Mouse (Mus musculus) c-Kit-positive CD71-negative TER-119-negative erythroid progenitor cells, embryonic 14.5 days (primary cell): Measurements from ENCODE around the gene Manea.
A peak's percentile ranks its signal among the peaks of the same experiment; 100 is the strongest.
"Not testable (repeated sequence)": the region's sequence is repeated elsewhere in the genome, so short reads cannot be mapped to it uniquely, and the experiment has no call there.

Experiments
- DNase-seq: peaks from one replicate; pipeline ENCODE4 v3.0.0-alpha.2; 2013; ENCODE audit warnings: low read depth

The Manea gene

DNA sequence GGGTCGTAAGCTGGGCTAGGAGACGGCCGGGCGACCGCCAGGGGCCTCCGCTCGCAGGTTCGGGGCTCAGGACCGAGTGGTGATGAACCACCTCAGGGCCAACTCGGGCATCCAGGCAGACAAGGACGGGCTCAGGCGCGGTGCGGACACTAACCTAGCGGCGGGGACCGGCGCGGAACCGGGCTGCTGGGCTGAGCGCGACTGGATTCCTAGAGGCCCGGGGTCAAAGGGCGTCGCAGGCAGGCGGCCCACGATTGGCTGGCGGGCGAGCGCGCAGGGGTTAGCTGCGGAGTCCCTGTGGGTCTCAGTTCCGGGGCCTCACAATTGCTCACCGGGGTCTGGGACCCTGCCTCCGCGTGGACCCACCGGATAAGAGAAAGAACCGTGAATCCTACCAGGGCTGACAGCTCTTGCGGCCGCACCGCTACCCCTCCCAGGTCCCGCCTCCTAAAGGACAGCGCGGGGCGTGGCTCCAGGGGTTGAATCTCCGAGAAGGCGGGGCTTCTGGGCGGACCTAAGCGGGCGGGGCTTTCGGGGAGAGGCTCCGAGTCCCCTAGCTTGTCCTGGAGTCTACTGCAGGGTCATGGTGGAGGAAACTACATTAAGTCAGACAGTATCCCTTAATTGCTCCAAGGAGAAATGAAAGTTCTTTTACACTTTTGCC lies at the start of gene Manea:
Gene Manea (minus strand): TSS at position 449 of the 664 bp plus-strand sequence.
- peak; percentile 87 for DNase-seq

DNA sequence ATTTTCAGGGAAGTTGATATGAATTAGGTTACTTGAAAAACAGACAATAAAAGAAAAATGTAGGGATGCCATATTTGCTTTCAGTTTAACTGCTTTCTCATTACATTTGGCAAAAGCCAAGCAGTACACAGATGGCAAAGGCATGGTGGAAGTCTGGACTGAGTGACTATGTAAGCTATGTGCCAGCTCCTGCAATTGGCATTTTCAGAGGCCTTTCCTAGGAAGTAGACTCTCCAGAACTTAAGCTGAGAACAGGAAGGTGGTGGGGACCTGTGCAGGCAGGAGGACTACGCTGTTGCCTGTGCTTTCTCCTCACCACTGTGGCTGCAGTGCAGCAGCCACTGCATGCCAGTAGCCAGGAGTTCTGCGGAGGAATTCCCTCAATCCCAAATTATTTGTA lies 7.9 kb upstream of the Manea start:
- no peak for DNase-seq

DNA sequence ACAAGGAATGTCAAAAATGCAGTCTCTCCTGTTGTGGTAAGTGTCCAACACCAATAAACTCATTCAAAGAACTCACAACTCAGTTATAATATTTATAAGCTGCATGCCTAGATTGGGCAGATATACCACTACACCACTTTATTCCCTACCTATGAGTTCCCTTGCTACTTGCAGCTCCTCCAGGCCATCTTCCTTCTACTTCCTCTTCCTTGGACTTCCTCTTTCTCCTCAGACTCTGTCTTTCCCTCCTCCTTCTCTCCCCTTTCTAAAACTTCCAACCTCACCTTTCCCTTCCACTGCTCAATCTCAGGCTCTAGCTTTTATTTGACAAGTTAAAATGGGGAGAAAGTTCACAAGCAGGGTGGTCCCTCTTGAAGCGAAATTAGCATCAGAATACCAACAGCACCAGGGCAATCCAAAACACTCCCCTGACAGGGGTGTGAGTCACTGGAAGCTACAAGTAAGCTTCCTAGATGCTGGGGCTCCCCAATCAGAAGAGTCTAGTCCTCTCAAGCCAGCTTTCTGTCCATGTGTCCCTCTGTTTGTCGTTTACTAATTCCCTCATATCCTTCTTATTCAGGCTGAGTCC lies 7.0 kb upstream of the Manea start:
- DNase-seq = no peak

DNA sequence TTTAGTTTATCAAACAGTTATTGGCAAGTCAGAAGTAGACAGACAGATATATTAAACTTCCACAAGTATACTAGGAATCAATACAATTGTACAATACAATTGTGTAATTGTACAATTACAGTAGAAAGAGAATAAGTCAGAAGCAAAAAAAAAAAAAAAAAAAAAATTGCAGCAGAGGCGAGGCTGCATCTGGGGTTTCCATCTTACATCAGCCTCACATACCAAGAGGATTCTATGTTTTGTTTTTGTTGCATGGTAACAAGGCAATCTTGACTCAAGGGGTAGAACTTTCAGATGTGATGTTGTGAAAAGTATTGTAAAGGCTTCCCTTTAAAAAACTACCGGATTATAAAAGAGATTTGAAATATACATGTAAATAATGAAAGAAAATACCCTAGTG lies 548 bp upstream of the Manea start:
- no peak for DNase-seq

DNA sequence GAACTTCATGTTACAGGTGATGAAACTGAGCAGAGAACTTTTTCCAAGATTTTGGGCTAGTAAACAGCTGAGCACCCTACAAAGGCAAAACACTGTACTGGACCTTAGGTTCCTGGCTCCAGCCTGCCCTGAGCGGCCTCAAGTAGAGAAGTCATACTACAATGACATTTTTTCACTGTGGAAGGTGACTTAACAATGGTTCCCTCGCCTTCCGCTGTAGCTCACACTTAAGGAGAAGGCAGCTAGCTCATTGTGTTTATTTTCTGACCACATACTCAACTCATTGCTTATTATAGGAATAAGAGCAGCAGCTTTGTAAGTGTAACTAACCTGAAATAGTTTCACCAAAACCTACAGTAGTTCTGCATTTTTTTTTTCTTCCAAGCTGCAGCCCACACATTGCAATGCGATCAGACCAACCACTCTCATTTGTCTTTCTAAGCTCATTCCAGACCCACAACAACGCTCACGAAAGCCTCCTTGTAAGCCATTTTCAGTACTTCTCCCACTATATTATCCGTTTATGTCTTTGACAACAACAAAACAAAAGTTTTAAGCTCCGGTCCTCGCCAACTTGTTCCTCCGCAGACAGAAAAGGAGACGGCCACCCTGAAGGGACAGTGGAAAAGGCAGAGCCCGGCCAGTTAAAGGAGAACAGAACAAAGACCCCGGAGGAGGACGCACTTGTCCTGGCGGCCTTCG lies 799 bp downstream of the Manea start:
- DNase-seq = no peak

DNA sequence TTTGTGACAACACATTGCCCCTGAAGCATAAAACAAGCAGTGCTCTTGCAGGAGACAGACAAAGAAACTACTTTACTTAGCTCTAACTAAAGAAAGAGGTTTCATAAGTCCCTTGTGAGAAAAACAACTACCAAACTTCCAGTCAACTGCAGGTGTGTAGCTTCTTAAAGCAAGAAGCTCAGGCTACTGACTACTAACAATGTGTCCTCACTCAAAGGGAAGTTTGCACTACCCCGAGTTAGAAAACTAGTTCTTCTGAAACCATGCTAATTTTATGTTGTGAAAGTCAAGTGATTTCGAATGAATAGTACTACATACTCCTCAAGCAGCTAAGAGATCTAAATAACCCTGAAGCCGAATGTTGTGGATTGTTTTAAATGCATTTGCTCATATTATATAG lies 1.6 kb downstream of the Manea start:
- DNase-seq = no peak

DNA sequence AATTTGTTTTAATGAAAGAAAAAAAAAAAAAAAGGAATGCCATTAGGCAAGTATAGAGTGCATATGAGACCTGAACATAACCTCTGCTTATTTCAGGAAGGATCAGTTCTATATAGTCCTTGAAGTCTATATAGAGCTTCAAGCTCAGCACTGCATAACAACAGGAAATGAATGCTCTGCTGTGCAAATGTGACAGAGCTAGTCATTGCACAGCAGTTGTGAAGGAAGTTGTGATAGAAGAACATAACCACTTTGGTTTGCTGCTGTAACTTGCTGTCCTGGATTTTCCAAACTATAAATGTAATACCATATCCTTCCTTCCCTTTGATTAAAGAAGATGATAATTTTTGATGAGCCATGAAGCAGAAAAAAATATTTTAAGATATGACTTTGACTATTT lies 4.3 kb downstream of the Manea start:
- no peak for DNase-seq

DNA sequence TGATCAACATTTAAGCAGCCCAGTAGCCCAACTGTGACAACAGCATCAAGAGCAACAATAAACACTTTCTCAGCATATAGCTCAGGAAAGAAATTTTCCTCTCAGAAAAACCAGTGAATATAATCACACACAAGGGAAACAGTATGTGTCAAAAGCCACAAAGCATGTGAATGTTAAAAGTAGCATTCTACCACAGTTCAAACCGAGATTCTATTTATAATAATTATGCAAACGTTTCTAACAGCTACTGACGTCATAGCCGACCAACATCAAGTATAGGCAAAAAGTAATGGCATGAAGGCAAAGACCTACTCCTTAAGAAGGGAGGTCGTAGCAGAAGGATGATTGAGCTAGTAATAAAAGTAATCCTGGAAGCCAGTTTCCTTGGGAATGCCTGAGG lies 8.1 kb downstream of the Manea start:
- no peak for DNase-seq

DNA sequence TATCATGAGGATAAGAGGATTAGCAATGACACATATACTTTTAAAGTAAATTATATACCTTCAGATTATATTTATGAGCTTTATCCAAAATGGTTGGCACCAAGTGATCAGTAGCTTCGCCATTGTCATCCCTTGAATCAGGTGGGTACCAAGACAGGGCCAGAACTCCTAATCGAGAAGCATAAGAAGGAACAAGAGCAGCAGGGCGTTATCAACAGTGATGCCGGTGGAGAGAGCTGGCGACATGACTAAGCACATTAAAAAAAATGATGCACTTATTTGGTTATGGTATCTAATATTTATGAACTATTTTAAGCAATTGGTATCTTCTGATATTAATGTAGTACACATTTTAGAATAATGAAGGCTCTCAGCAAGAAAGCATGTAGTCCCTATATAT lies 10.1 kb downstream of the Manea start:
- no peak for DNase-seq

DNA sequence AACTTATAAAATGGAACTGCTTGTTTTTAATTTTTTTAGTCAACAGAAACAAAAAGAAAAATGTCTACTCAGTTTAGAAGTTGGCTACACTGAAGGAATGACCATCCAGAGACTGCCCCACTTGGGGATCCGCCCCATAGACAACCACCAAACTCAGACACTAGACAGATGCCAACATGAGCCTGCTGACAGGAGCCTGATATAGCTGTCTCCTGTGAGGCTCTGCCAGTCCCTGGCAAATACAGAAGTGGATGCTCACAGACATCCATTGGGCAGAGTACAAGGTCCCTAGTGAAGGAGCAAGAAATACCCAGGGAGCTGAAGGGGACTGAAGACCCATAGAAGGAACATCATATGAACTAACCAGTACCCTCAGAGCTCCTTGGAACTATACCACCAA lies 42.0 kb downstream of the Manea start:
- DNase-seq = not testable (repeated sequence)

DNA sequence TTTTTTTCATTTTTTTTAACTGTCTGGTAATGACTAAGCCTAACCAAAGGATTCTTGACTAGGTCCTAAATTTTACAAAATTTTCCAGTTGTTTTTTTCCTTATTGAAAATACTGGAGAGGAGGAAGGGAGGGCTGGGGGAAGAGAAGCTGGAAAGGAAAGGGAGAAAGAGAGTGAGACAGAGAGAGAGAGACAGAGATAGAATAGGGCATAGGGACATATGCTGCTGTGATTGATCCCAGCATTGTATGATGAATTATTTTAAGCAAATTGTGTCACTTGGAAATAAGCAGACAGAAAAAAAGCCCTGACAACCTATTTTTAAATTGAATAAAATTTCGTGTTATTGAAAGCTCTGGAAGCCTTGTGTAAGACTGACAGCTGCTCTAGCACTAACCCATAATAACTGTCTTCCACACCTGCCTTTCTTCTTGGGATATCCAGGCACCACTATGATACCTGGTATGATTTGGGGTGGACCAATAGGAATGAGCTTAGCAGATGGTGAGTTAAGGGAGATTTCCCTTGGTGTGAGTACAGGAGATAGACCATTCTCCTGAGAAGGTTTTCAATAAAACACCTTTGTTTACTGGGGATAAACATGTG lies 69.5 kb downstream of the Manea start:
- no peak for DNase-seq

DNA sequence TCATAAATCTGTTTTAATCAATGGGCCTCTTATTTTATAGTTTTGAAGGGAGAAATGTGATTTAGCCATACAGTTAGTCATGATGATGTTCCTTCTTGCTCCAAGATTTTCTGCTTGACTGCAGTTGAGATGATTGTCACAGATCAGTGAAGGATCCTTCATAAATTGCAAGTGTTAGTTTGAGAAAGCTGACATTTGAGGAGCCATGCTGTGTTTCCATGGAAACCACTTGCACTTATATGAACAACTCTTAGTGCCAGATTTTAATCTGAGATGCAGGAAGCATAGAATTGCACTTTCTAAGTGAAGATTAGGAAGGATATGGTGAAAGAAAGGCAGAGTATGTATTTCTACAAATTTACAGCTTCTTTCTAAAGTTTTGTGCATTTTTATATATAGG lies 70.4 kb downstream of the Manea start:
- no peak for DNase-seq

DNA sequence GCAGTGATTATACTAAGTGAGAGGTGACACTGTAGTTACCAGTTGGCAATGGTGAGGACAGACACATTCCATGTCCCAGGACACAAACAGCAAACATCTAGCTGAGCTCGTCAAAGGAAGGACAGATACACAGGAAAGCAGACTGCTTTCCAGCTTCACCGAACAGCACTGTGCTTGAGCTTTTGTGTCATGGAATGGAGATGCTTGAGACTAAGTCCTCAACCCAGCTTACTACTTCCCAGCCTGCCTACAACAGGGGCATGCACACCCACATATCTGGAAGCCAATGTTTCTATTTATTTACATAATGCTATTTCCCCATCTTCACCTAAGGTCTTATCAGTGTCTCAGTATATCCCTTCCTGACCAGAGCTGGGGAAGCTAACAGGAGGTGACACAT lies 70.9 kb downstream of the Manea start:
- no peak for DNase-seq
